Mouse (Mus musculus): ENCODE results near the gene Rims1. TPM values are rescaled to one million over a fixed set of nuclear protein-coding genes. Genes with fewer than 3 reads are reported as not detected.

The Rims1 gene
- polyA plus RNA-seq, 1 experiment from 2014 or later = 6.2 TPM

DNA sequence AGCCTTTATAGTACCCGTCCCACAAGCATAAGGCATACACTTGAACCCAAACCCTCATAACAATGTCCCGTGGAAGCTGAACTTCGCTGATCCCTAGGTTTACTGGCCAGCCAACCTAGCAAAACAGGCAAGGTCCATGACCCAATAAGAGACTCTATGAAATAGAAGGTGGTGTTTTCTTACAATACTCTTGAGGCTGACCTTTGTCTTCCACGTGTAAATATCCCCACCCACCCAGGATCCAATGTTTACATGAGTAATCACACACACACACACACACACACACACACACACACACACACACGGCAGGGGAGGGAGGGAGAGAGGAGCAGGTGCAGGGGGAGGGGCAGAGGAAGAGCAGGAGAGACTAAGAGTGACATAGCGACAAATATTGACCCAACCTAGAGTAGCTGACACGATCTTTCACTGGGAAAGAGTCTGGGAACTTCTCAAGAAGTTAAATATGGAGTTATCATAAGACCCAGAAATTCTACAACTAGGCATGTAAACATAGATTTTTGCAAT, 217.9 kb downstream of the Rims1 start:
- TF ChIP-seq CTCF (IDR thresholded peaks at IDR 0.05; ENCODE audit: low read depth) = no peak
- no peaks in the 10 kb centered on the region for H3K4me1 ChIP-seq (replicated peaks; ENCODE audit: control insufficient read depth, insufficient read depth, low read length)
- H3K36me3 ChIP-seq (ENCODE audit: control insufficient read depth, insufficient read depth) = no peaks in the 10 kb centered on the region
- peak; percentile 76 for ATAC-seq
- H3K9me3 ChIP-seq (ENCODE audit: control insufficient read depth) = no peaks in the 10 kb centered on the region
- H3K4me2 ChIP-seq (replicated peaks; ENCODE audit: low read depth) = no peak overlapping the region
- H3K27ac ChIP-seq (ENCODE audit: low read depth, low read length) = no peak overlapping the region
- no peaks in the 10 kb centered on the region for H3K27me3 ChIP-seq (replicated peaks; ENCODE audit: control insufficient read depth, insufficient read depth, low read length)
- H3K4me3 ChIP-seq (ENCODE audit: low read depth, low read length) = no peak overlapping the region
- 43% methylated on average over 7 of the region's 7 CpGs for WGBS
- no peak overlapping the region for H3K9ac ChIP-seq (ENCODE audit: low read depth, low read length)

GRCm38 (mm10) chr1:22585560-22585959, 220.2 kb downstream of the Rims1 start:
- Histone ChIP-seq H3K27me3 (replicated peaks; ENCODE audit: control insufficient read depth, insufficient read depth, low read length) (no peaks in the 10 kb centered on the region), H3K4me3 (ENCODE audit: low read depth, low read length) (no peak overlapping the region), H3K36me3 (ENCODE audit: control insufficient read depth, insufficient read depth) (no peaks in the 10 kb centered on the region), H3K27ac (ENCODE audit: low read depth, low read length) (no peak overlapping the region), H3K9ac (ENCODE audit: low read depth, low read length) (no peak overlapping the region), H3K9me3 (ENCODE audit: control insufficient read depth) (no peaks in the 10 kb centered on the region), H3K4me1 (replicated peaks; ENCODE audit: control insufficient read depth, insufficient read depth, low read length) (no peaks in the 10 kb centered on the region), H3K4me2 (replicated peaks; ENCODE audit: low read depth) (no peak overlapping the region)
- TF ChIP-seq CTCF (IDR thresholded peaks at IDR 0.05; ENCODE audit: low read depth) = no peak
- ATAC-seq = no peak
- WGBS = 76% methylated on average over 3 of the region's 3 CpGs

GRCm38 (mm10) chr1:22579470-22579869, 226.3 kb downstream of the Rims1 start:
- no peaks in the 10 kb centered on the region for H3K36me3 ChIP-seq (ENCODE audit: control insufficient read depth, insufficient read depth)
- H3K4me3 ChIP-seq (ENCODE audit: low read depth, low read length) = no peak overlapping the region
- no peak for ATAC-seq
- WGBS = 77% methylated on average over 3 of the region's 3 CpGs
- no peak for TF ChIP-seq CTCF (IDR thresholded peaks at IDR 0.05; ENCODE audit: low read depth)
- no peaks in the 10 kb centered on the region for H3K9me3 ChIP-seq (ENCODE audit: control insufficient read depth)
- H3K27ac ChIP-seq (ENCODE audit: low read depth, low read length) = no peak overlapping the region
- no peaks in the 10 kb centered on the region for H3K4me1 ChIP-seq (replicated peaks; ENCODE audit: control insufficient read depth, insufficient read depth, low read length)
- no peak overlapping the region for H3K4me2 ChIP-seq (replicated peaks; ENCODE audit: low read depth)
- H3K9ac ChIP-seq (ENCODE audit: low read depth, low read length) = no peak overlapping the region
- no peaks in the 10 kb centered on the region for H3K27me3 ChIP-seq (replicated peaks; ENCODE audit: control insufficient read depth, insufficient read depth, low read length)

DNA sequence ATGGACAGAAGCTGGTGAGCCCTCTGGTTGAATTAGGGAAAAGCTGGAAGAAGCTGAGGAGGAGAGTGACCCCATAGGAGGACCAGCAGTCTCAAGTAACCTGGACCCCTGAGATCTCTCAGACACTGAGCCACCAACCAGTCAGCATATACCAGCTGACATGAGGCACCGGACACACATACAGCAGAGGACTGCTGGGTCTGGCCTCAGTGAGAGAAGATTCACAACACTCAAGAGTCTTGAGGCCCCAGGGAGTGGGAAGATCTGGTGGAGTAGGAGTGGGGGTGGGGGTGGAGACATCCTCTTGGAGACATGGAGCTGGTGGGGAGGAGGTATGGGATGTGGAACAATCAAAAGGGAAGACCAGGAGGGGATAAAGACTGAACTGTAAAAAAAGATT, 233.1 kb downstream of the Rims1 start:
- no peak for TF ChIP-seq CTCF (IDR thresholded peaks at IDR 0.05; ENCODE audit: low read depth)
- H3K4me1 ChIP-seq (replicated peaks; ENCODE audit: control insufficient read depth, insufficient read depth, low read length) = no peaks in the 10 kb centered on the region
- 96% methylated on average over 1 of the region's 1 CpGs for WGBS
- H3K4me2 ChIP-seq (replicated peaks; ENCODE audit: low read depth) = no peak overlapping the region
- no peaks in the 10 kb centered on the region for H3K36me3 ChIP-seq (ENCODE audit: control insufficient read depth, insufficient read depth)
- no peak overlapping the region for H3K27ac ChIP-seq (ENCODE audit: low read depth, low read length)
- H3K9me3 ChIP-seq (ENCODE audit: control insufficient read depth) = no peaks in the 10 kb centered on the region
- H3K9ac ChIP-seq (ENCODE audit: low read depth, low read length) = no peak overlapping the region
- ATAC-seq = no peak
- no peak overlapping the region for H3K4me3 ChIP-seq (ENCODE audit: low read depth, low read length)
- no peaks in the 10 kb centered on the region for H3K27me3 ChIP-seq (replicated peaks; ENCODE audit: control insufficient read depth, insufficient read depth, low read length)

- Histone ChIP-seq H3K4me2 (replicated peaks; ENCODE audit: low read depth) (no peak overlapping the region), H3K9me3 (ENCODE audit: control insufficient read depth) (no peaks in the 10 kb centered on the region), H3K27ac (ENCODE audit: low read depth, low read length) (no peak overlapping the region), H3K4me1 (replicated peaks; ENCODE audit: control insufficient read depth, insufficient read depth, low read length) (no peaks in the 10 kb centered on the region), H3K27me3 (replicated peaks; ENCODE audit: control insufficient read depth, insufficient read depth, low read length) (no peaks in the 10 kb centered on the region), H3K4me3 (ENCODE audit: low read depth, low read length) (no peak overlapping the region), H3K36me3 (ENCODE audit: control insufficient read depth, insufficient read depth) (no peaks in the 10 kb centered on the region), H3K9ac (ENCODE audit: low read depth, low read length) (no peak overlapping the region)
- 89% methylated on average over 1 of the region's 1 CpGs for WGBS
- ATAC-seq = no peak
- TF ChIP-seq CTCF (IDR thresholded peaks at IDR 0.05; ENCODE audit: low read depth) = no peak
Measured at GRCm38 (mm10) chr1:22546273-22546672, 259.5 kb downstream of the Rims1 start.

- no peaks in the 10 kb centered on the region for H3K9me3 ChIP-seq (ENCODE audit: control insufficient read depth)
- H3K4me2 ChIP-seq (replicated peaks; ENCODE audit: low read depth) = no peak overlapping the region
- H3K27ac ChIP-seq (ENCODE audit: low read depth, low read length) = no peak overlapping the region
- WGBS = 46% methylated on average over 7 of the region's 7 CpGs
- H3K4me1 ChIP-seq (replicated peaks; ENCODE audit: control insufficient read depth, insufficient read depth, low read length) = no peaks in the 10 kb centered on the region
- H3K9ac ChIP-seq (ENCODE audit: low read depth, low read length) = no peak overlapping the region
- H3K27me3 ChIP-seq (replicated peaks; ENCODE audit: control insufficient read depth, insufficient read depth, low read length) = peaks cover 15% of the 10 kb centered on the region
- peak; percentile 64 for ATAC-seq
- TF ChIP-seq CTCF (IDR thresholded peaks at IDR 0.05; ENCODE audit: low read depth) = no peak
- H3K36me3 ChIP-seq (ENCODE audit: control insufficient read depth, insufficient read depth) = no peaks in the 10 kb centered on the region
- H3K4me3 ChIP-seq (ENCODE audit: low read depth, low read length) = no peak overlapping the region
Measured at GRCm38 (mm10) chr1:22538129-22538528, 267.7 kb downstream of the Rims1 start.

DNA sequence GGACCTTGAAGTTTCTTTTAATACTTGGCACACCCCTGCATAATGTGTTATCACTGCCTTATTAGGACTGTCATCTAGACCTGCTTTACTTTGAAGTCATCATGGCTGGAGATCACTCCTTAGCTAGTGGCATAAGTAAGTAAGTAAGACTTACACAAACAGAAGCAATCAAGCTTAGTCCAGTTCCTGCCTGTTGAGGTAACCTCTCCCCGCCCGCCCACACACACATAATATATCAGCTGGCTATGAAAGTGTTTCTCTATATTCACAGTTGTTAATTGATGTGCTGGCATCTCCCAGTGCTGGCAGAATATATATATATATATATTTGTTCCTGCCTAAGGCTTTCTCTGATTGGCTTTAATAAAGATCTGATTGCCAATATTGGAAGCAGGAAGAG, 269.0 kb downstream of the Rims1 start:
- no peak for TF ChIP-seq CTCF (IDR thresholded peaks at IDR 0.05; ENCODE audit: low read depth)
- no peak overlapping the region for H3K4me3 ChIP-seq (ENCODE audit: low read depth, low read length)
- no peaks in the 10 kb centered on the region for H3K9me3 ChIP-seq (ENCODE audit: control insufficient read depth)
- H3K27ac ChIP-seq (ENCODE audit: low read depth, low read length) = no peak overlapping the region
- H3K27me3 ChIP-seq (replicated peaks; ENCODE audit: control insufficient read depth, insufficient read depth, low read length) = peaks cover 19% of the 10 kb centered on the region
- no peaks in the 10 kb centered on the region for H3K4me1 ChIP-seq (replicated peaks; ENCODE audit: control insufficient read depth, insufficient read depth, low read length)
- WGBS = 86% methylated on average over 2 of the region's 2 CpGs
- H3K36me3 ChIP-seq (ENCODE audit: control insufficient read depth, insufficient read depth) = no peaks in the 10 kb centered on the region
- H3K9ac ChIP-seq (ENCODE audit: low read depth, low read length) = no peak overlapping the region
- ATAC-seq = no peak
- H3K4me2 ChIP-seq (replicated peaks; ENCODE audit: low read depth) = no peak overlapping the region
